Mouse (Mus musculus) embryonic facial prominence, embryonic 12.5 days (tissue): ENCODE data around the gene Tsc22d1. TPM values are rescaled to one million over a fixed set of nuclear protein-coding genes. Genes with fewer than 3 reads are reported as not detected.
A peak's percentile ranks its signal among the peaks of the same experiment; 100 is the strongest.

Experiments
- ATAC-seq: fragments of 200-750 bp; cut with Nextera tagmentation; 2 replicates; pipeline ENCODE4 v1.8.0; 2017; ENCODE audit not compliant: insufficient number of reproducible peaks, insufficient read depth, low FRiP score, low TSS enrichment
- H3K27ac ChIP-seq: fragments of 300-500 bp; sonication (generic); 2 replicates; pipeline ENCODE4 v1.5.1; 2016; ENCODE audit warnings: mild to moderate bottlenecking
- H3K27me3 ChIP-seq: fragments of 300-500 bp; sonication (generic); 2 replicates; pipeline ENCODE4 v1.6.1; 2016; ENCODE audit warnings: mild to moderate bottlenecking, moderate library complexity
- H3K36me3 ChIP-seq: fragments of 300-500 bp; sonication (generic); 2 replicates; pipeline ENCODE4 v1.6.1; 2016; ENCODE audit warnings: mild to moderate bottlenecking
- H3K4me1 ChIP-seq: fragments of 300-500 bp; sonication (generic); 2 replicates; pipeline ENCODE4 v1.6.1; 2016
- H3K4me2 ChIP-seq: fragments of 300-500 bp; sonication (generic); replicated peaks from 2 replicates; pipeline ENCODE4 v1.6.1; 2016; ENCODE audit warnings: mild to moderate bottlenecking, moderate library complexity
- H3K4me3 ChIP-seq: fragments of 300-500 bp; sonication (generic); 2 replicates; pipeline ENCODE4 v1.5.1; 2016; ENCODE audit warnings: mild to moderate bottlenecking
- H3K9ac ChIP-seq: fragments of 300-500 bp; sonication (generic); 2 replicates; pipeline ENCODE4 v1.6.1; 2016; ENCODE audit warnings: mild to moderate bottlenecking, moderate library complexity
- H3K9me3 ChIP-seq: fragments of 300-500 bp; sonication (generic); 2 replicates; pipeline ENCODE4 v1.6.1; 2016; ENCODE audit warnings: mild to moderate bottlenecking, moderate library complexity
- WGBS: fragments of 180-500 bp; shearing (Covaris S2); methylation state at CpG from one replicate; pipeline ENCODE4 v1.1.7; 2016; 5-methylcytosine and 5-hydroxymethylcytosine counted together
- polyA plus RNA-seq: library from polyadenylated mRNA; unstranded; fragments of >200 nt; fragmentation: Nextera tagmentation; extraction: Ambion mirVana; gene quantifications from 2 replicates; pipeline ENCODE4 v1.2.1, GENCODE M21; 2016

Tsc22d1 gene
- polyA plus RNA-seq, 1 experiment from 2014 or later: 597 TPM

GRCm38 (mm10) chr14:76505439-76506220 lies 90.9 kb downstream of the Tsc22d1 start:
- peak; percentile 76 for ATAC-seq
- 1% methylated on average over 31 of the region's 31 CpGs for WGBS
- Histone ChIP-seq H3K4me2 (peak overlapping the region; percentile 93), H3K27me3 (no peaks in the 10 kb centered on the region), H3K4me3 (peak overlapping the region; percentile 83), H3K9ac (peak overlapping the region; percentile 98), H3K9me3 (no peaks in the 10 kb centered on the region), H3K27ac (peak overlapping the region; percentile 100), H3K36me3 (peaks cover 29% of the 10 kb centered on the region), H3K4me1 (peaks cover 15% of the 10 kb centered on the region; the same call in 1 of the 2 replicates)

- ATAC-seq: no peak
- H3K4me1 ChIP-seq: peaks cover 15% of the 10 kb centered on the region; the same call in 1 of the 2 replicates
- no peaks in the 10 kb centered on the region for H3K27me3 ChIP-seq
- WGBS: 44% methylated on average over 27 of the region's 27 CpGs
- H3K9ac ChIP-seq: peak overlapping the region; percentile 98
- H3K4me3 ChIP-seq: peak overlapping the region; percentile 83
- H3K27ac ChIP-seq: peak overlapping the region; percentile 100
- H3K9me3 ChIP-seq: no peaks in the 10 kb centered on the region
- H3K36me3 ChIP-seq: peaks cover 29% of the 10 kb centered on the region
- peak overlapping the region; percentile 93 for H3K4me2 ChIP-seq
These were observed 91.9 kb downstream of the Tsc22d1 start for GRCm38 (mm10) chr14:76506425-76507205.

- Histone ChIP-seq H3K27ac (no peak overlapping the region; the same call in 1 of the 2 replicates), H3K4me1 (peaks cover 15% of the 10 kb centered on the region; the same call in 1 of the 2 replicates), H3K27me3 (no peaks in the 10 kb centered on the region), H3K4me2 (peak overlapping the region; percentile 93), H3K9ac (no peak overlapping the region), H3K4me3 (peak overlapping the region; percentile 83), H3K36me3 (peaks cover 29% of the 10 kb centered on the region), H3K9me3 (no peaks in the 10 kb centered on the region)
- whole genome bisulfite sequencing: 86% methylated on average over 7 of the region's 7 CpGs
- ATAC-seq: no peak
These were observed 92.6 kb downstream of the Tsc22d1 start for GRCm38 (mm10) chr14:76507357-76507756.

- 83% methylated on average over 9 of the region's 9 CpGs for WGBS
- no peaks in the 10 kb centered on the region for H3K27me3 ChIP-seq
- H3K27ac ChIP-seq: 0 out of 2 replicates have a peak overlapping the region, but pooled peaks have one; percentile 47
- H3K4me3 ChIP-seq: no peak overlapping the region
- H3K9me3 ChIP-seq: no peaks in the 10 kb centered on the region
- H3K36me3 ChIP-seq: peaks cover 29% of the 10 kb centered on the region
- H3K9ac ChIP-seq: no peak overlapping the region
- H3K4me2 ChIP-seq: peak overlapping the region; percentile 93
- H3K4me1 ChIP-seq: peaks cover 18% of the 10 kb centered on the region; the same call in 1 of the 2 replicates
- ATAC-seq: no peak
These were observed 93.2 kb downstream of the Tsc22d1 start for GRCm38 (mm10) chr14:76507804-76508500.

GRCm38 (mm10) chr14:76508701-76509100 lies 93.9 kb downstream of the Tsc22d1 start:
- Histone ChIP-seq H3K27ac (no peak overlapping the region; the same call in 1 of the 2 replicates), H3K4me1 (peaks cover 26% of the 10 kb centered on the region), H3K27me3 (no peaks in the 10 kb centered on the region), H3K36me3 (peaks cover 29% of the 10 kb centered on the region), H3K9me3 (no peaks in the 10 kb centered on the region), H3K4me3 (no peak overlapping the region), H3K4me2 (no peak overlapping the region), H3K9ac (no peak overlapping the region)
- WGBS: 63% methylated on average over 10 of the region's 10 CpGs
- ATAC-seq: no peak

- no peak overlapping the region for H3K27ac ChIP-seq
- H3K36me3 ChIP-seq: peaks cover 22% of the 10 kb centered on the region
- no peak overlapping the region for H3K4me3 ChIP-seq
- no peak overlapping the region for H3K9ac ChIP-seq
- ATAC-seq: no peak
- H3K27me3 ChIP-seq: no peaks in the 10 kb centered on the region
- H3K9me3 ChIP-seq: no peaks in the 10 kb centered on the region
- H3K4me2 ChIP-seq: no peak overlapping the region
- peaks cover 26% of the 10 kb centered on the region for H3K4me1 ChIP-seq
- 71% methylated on average over 7 of the region's 7 CpGs for WGBS
These were observed 97.2 kb downstream of the Tsc22d1 start for GRCm38 (mm10) chr14:76511971-76512370.

GRCm38 (mm10) chr14:76513395-76514049 lies 98.8 kb downstream of the Tsc22d1 start:
- WGBS: 14% methylated on average over 11 of the region's 11 CpGs
- H3K4me1 ChIP-seq: peaks cover 18% of the 10 kb centered on the region
- no peaks in the 10 kb centered on the region for H3K27me3 ChIP-seq
- 0 out of 2 replicates have a peak, but pooled peaks cover 10% of the 10 kb centered on the region for H3K36me3 ChIP-seq
- H3K4me3 ChIP-seq: no peak overlapping the region
- no peaks in the 10 kb centered on the region for H3K9me3 ChIP-seq
- peak overlapping the region; percentile 23 for H3K4me2 ChIP-seq
- H3K27ac ChIP-seq: peak overlapping the region; percentile 61
- ATAC-seq: 0 out of 2 replicates have a peak, but pooled peaks have one; percentile 25
- peak overlapping the region; percentile 1; the same call in 1 of the 2 replicates for H3K9ac ChIP-seq

- WGBS: 25% methylated on average over 6 of the region's 6 CpGs
These were observed 99.4 kb downstream of the Tsc22d1 start for GRCm38 (mm10) chr14:76514050-76514585.

GRCm38 (mm10) chr14:76515620-76516019 lies 100.9 kb downstream of the Tsc22d1 start:
- no peak overlapping the region for H3K4me2 ChIP-seq
- no peak overlapping the region for H3K9ac ChIP-seq
- no peak for ATAC-seq
- no peak overlapping the region for H3K4me3 ChIP-seq
- WGBS: 73% methylated on average over 7 of the region's 7 CpGs
- H3K27ac ChIP-seq: no peak overlapping the region
- peaks cover 18% of the 10 kb centered on the region for H3K4me1 ChIP-seq
- H3K36me3 ChIP-seq: no peaks in the 10 kb centered on the region
- H3K9me3 ChIP-seq: no peaks in the 10 kb centered on the region
- no peaks in the 10 kb centered on the region for H3K27me3 ChIP-seq

More at GRCm38 (mm10) chr14:76514050-76514585, 99.4 kb downstream of the Tsc22d1 start:
- peaks cover 18% of the 10 kb centered on the region for H3K4me1 ChIP-seq
- H3K9me3 ChIP-seq: no peaks in the 10 kb centered on the region
- no peaks in the 10 kb centered on the region for H3K27me3 ChIP-seq
- H3K36me3 ChIP-seq: 0 out of 2 replicates have a peak, but pooled peaks cover 8% of the 10 kb centered on the region
- H3K4me2 ChIP-seq: peak overlapping the region; percentile 23
- no peak overlapping the region for H3K4me3 ChIP-seq
- no peak overlapping the region for H3K9ac ChIP-seq
- H3K27ac ChIP-seq: 0 out of 2 replicates have a peak overlapping the region, but pooled peaks have one; percentile 61
- ATAC-seq: no peak

- 80% methylated on average over 5 of the region's 5 CpGs for WGBS
- no peak for ATAC-seq
- Histone ChIP-seq H3K9ac (no peak overlapping the region), H3K36me3 (no peaks in the 10 kb centered on the region), H3K4me2 (no peak overlapping the region), H3K27ac (no peak overlapping the region), H3K4me3 (no peak overlapping the region), H3K9me3 (no peaks in the 10 kb centered on the region), H3K27me3 (no peaks in the 10 kb centered on the region), H3K4me1 (peaks cover 11% of the 10 kb centered on the region)
These were observed 103.5 kb downstream of the Tsc22d1 start for GRCm38 (mm10) chr14:76518217-76518616.
